Comparison of ENCODE assay signal across 24 mouse cellular contexts in the genomic region with DNA sequence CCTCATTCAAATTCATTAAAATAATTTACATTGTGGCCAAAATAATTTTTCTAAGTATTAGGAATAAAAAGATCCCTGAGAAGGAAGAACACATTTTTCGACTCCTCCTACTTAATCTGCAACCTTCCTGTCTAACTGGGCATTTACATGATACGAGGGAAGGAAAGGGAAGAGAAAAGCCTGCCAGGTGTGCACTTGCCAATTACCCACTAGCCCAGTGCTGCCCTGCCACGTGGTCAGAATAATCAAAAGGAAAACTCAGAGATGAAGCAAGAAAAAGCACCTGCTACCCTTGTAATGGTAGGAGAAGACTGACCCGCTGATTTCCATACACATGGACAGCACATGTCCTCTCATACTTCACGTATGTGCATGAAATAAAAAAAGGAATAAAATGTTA.
A peak's percentile ranks its signal among the peaks of the same experiment; 100 is the strongest.
DNase-seq lines count a peak whose midpoint lies in the region; ATAC-seq and TF ChIP-seq lines count a peak whose summit lies in the region.
"Had no signal": no experiment of that assay in that cellular context is flagged by ENCODE, and none has a peak within 500 bp of the region (broad histone marks: within the 10 kb centered on the region; RNA-seq: fewer than 3 reads in every experiment).

No protein-coding gene starts in this region.

- no peak overlapping the region for H3K9ac ChIP-seq in forebrain, embryonic 12.5 days
- H3K9ac ChIP-seq in forebrain, postnatal 0 days = no peak overlapping the region
- no peak overlapping the region for H3K9ac ChIP-seq in midbrain, embryonic 16.5 days (ENCODE audit: low read depth, low read length)
- H3K9ac ChIP-seq in midbrain, postnatal 0 days (replicated peaks; ENCODE audit: low read length, poor library complexity, severe bottlenecking) = no peak overlapping the region
- H3K9ac ChIP-seq in forebrain, embryonic 15.5 days (replicated peaks) = no peak overlapping the region
- H3K9ac ChIP-seq: heart, embryonic 13.5 days; hindbrain, embryonic 14.5 days had no signal

- no peak for TF ChIP-seq CTCF in forebrain, postnatal 0 days (IDR thresholded peaks at IDR 0.05; ENCODE audit: low read depth)
- TF ChIP-seq CTCF in midbrain, postnatal 0 days (IDR thresholded peaks at IDR 0.05) = no peak

- H3K9me3 ChIP-seq in forebrain, embryonic 12.5 days = no peaks in the 10 kb centered on the region
- H3K9me3 ChIP-seq in forebrain, postnatal 0 days (ENCODE audit: low read length) = no peaks in the 10 kb centered on the region
- no peaks in the 10 kb centered on the region for H3K9me3 ChIP-seq in midbrain, embryonic 16.5 days (replicated peaks; ENCODE audit: control insufficient read depth, low read length, poor library complexity, severe bottlenecking)
- no peaks in the 10 kb centered on the region for H3K9me3 ChIP-seq in midbrain, postnatal 0 days (ENCODE audit: low read length)
- H3K9me3 ChIP-seq in forebrain, embryonic 15.5 days = no peaks in the 10 kb centered on the region
- H3K9me3 ChIP-seq: heart, embryonic 10.5 days; heart, embryonic 13.5 days had no signal

- H3K4me1 ChIP-seq in forebrain, embryonic 12.5 days = peaks cover 13% of the 10 kb centered on the region
- H3K4me1 ChIP-seq in forebrain, postnatal 0 days (ENCODE audit: insufficient read depth) = no peaks in the 10 kb centered on the region
- H3K4me1 ChIP-seq in midbrain, embryonic 16.5 days (ENCODE audit: control insufficient read depth, insufficient read depth, low read length) = peaks cover 2% of the 10 kb centered on the region; the same call in 1 of the 2 replicates
- no peaks in the 10 kb centered on the region for H3K4me1 ChIP-seq in midbrain, postnatal 0 days (ENCODE audit: insufficient read depth, low read length)
- H3K4me1 ChIP-seq in forebrain, embryonic 15.5 days = peaks cover 16% of the 10 kb centered on the region
- H3K4me1 ChIP-seq: heart, embryonic 10.5 days; heart, embryonic 13.5 days had no signal

- H3K27me3 ChIP-seq in forebrain, embryonic 12.5 days = no peaks in the 10 kb centered on the region
- H3K27me3 ChIP-seq in forebrain, postnatal 0 days (ENCODE audit: insufficient read depth, low read length) = no peaks in the 10 kb centered on the region
- no peaks in the 10 kb centered on the region for H3K27me3 ChIP-seq in midbrain, embryonic 16.5 days (ENCODE audit: control insufficient read depth, insufficient read depth, low read depth, low read length)
- H3K27me3 ChIP-seq in midbrain, postnatal 0 days (ENCODE audit: insufficient read depth, low read length) = no peaks in the 10 kb centered on the region
- no peaks in the 10 kb centered on the region for H3K27me3 ChIP-seq in forebrain, embryonic 15.5 days
- H3K27me3 ChIP-seq: CH12.LX; heart, embryonic 13.5 days; Patski had no signal

- no peak overlapping the region for H3K27ac ChIP-seq in forebrain, embryonic 12.5 days
- no peak overlapping the region for H3K27ac ChIP-seq in forebrain, postnatal 0 days (ENCODE audit: low read depth, low read length)
- no peak overlapping the region for H3K27ac ChIP-seq in midbrain, embryonic 16.5 days (ENCODE audit: low read length)
- H3K27ac ChIP-seq in midbrain, postnatal 0 days (ENCODE audit: low read depth, low read length) = no peak overlapping the region
- H3K27ac ChIP-seq in forebrain, embryonic 15.5 days (replicated peaks) = peak overlapping the region; percentile 80; the same call in 1 of the 2 replicates
- H3K27ac ChIP-seq: heart, adult 2 months; heart, embryonic 10.5 days; heart, embryonic 13.5 days; hindbrain, embryonic 14.5 days; hindbrain, postnatal 0 days had no signal

- H3K36me3 ChIP-seq in forebrain, embryonic 12.5 days (replicated peaks) = no peaks in the 10 kb centered on the region
- H3K36me3 ChIP-seq in forebrain, postnatal 0 days (ENCODE audit: insufficient read depth) = no peaks in the 10 kb centered on the region
- H3K36me3 ChIP-seq in midbrain, embryonic 16.5 days (ENCODE audit: control insufficient read depth, insufficient read depth, low read length) = no peaks in the 10 kb centered on the region
- no peaks in the 10 kb centered on the region for H3K36me3 ChIP-seq in midbrain, postnatal 0 days (ENCODE audit: insufficient read depth, low read length)
- H3K36me3 ChIP-seq in forebrain, embryonic 15.5 days = no peaks in the 10 kb centered on the region
- H3K36me3 ChIP-seq: G1E; heart, embryonic 10.5 days; heart, embryonic 13.5 days had no signal

- no peak overlapping the region for H3K4me3 ChIP-seq in forebrain, embryonic 12.5 days (replicated peaks)
- H3K4me3 ChIP-seq in forebrain, postnatal 0 days (ENCODE audit: low read depth, low read length) = no peak overlapping the region
- no peak overlapping the region for H3K4me3 ChIP-seq in midbrain, embryonic 16.5 days (ENCODE audit: low read depth, low read length)
- no peak overlapping the region for H3K4me3 ChIP-seq in midbrain, postnatal 0 days (ENCODE audit: low read depth, low read length)
- H3K4me3 ChIP-seq in forebrain, embryonic 15.5 days = no peak overlapping the region
- H3K4me3 ChIP-seq: heart, adult 2 months; heart, embryonic 10.5 days; heart, embryonic 13.5 days had no signal

- no peak for DNase-seq in forebrain, postnatal 0 days
- no peak for DNase-seq in midbrain, postnatal 0 days (ENCODE audit: low spot score)
- no peak for DNase-seq in cerebellum, postnatal 36 days
- DNase-seq in natural killer cell, adult 2 months (ENCODE audit: low spot score in 2 of 2) = no peak
- DNase-seq: adrenal gland, postnatal 14 days; B cell, adult 2 months; cerebellum, adult 11-12 months; cerebellum, adult 8-10 months; gastrocnemius, postnatal 36 days; heart, adult 2 months; heart, postnatal 14 days; heart, postnatal 4 days had no signal

- 60% methylated on average over 5 of the region's 5 CpGs for WGBS in forebrain, embryonic 12.5 days
- whole genome bisulfite sequencing in forebrain, postnatal 0 days = 42% methylated on average over 5 of the region's 5 CpGs
- WGBS in midbrain, embryonic 16.5 days = 49% methylated on average over 5 of the region's 5 CpGs
- 64% methylated on average over 5 of the region's 5 CpGs for WGBS in midbrain, postnatal 0 days
- WGBS in forebrain, embryonic 15.5 days = 40% methylated on average over 5 of the region's 5 CpGs

- ATAC-seq in forebrain, embryonic 12.5 days (ENCODE audit: low FRiP score) = peak; percentile 15; the same call in 1 of the 2 replicates
- ATAC-seq in forebrain, postnatal 0 days = no peak
- 0 out of 2 replicates have a peak, but pooled peaks have one; percentile 36 for ATAC-seq in midbrain, embryonic 16.5 days
- no peak for ATAC-seq in midbrain, postnatal 0 days (ENCODE audit: low FRiP score)
- ATAC-seq in forebrain, embryonic 15.5 days (replicated peaks) = no peak
- ATAC-seq: hindbrain, postnatal 0 days; inflammation-experienced regulatory T-cells, adult 6 months; intestine, embryonic 16.5 days; Patski had no signal

- no peak overlapping the region for H3K4me2 ChIP-seq in forebrain, embryonic 12.5 days
- no peak overlapping the region for H3K4me2 ChIP-seq in forebrain, postnatal 0 days (ENCODE audit: low read depth)
- H3K4me2 ChIP-seq in midbrain, embryonic 16.5 days (ENCODE audit: low read length) = no peak overlapping the region
- H3K4me2 ChIP-seq in midbrain, postnatal 0 days (ENCODE audit: low read depth, low read length, poor library complexity, severe bottlenecking) = no peak overlapping the region
- no peak overlapping the region for H3K4me2 ChIP-seq in forebrain, embryonic 15.5 days (replicated peaks)
- H3K4me2 ChIP-seq: heart, embryonic 13.5 days; hindbrain, embryonic 14.5 days had no signal

Comparison
In these comparisons a context has a peak if more than half of its experiments do, and no peak if none do; other contexts are left out.
1. ATAC-seq: peak in forebrain, embryonic 12.5 days (single experiment) and midbrain, embryonic 16.5 days (single experiment); none in forebrain, postnatal 0 days (single experiment), midbrain, postnatal 0 days (single experiment) and forebrain, embryonic 15.5 days (single experiment).